ENCODE assay signal across 11 mouse cellular contexts in the genomic region with DNA sequence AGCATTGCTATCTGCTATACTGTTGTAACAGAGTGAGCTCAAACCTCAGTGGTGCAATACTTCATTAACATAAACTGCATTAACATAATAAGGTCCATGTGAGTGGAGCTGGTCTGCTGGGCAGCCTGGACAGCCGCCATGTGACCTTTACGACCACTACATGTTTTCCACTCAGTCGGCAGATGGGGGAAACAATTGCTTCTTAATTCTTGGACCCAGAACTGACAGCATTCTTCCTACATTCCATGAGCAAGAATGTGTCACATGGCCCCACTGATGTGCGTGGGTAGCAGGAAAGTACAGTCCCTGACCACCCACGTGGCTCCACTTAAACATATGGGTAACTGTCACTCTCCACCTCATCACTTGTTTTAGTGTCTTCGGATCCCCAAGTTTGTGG.
DNase-seq lines count a peak whose midpoint lies in the region.
"Had no signal": no experiment of that assay in that cellular context is flagged by ENCODE, and none has a peak within 500 bp of the region (broad histone marks: within the 10 kb centered on the region; RNA-seq: fewer than 3 reads in every experiment).

No protein-coding gene starts in this region.

- DNase-seq in kidney, adult 11 months = peak; percentile 17
- no peak for DNase-seq in kidney, adult 9 months
- DNase-seq in right cerebral cortex, adult 2 months (ENCODE audit: low spot score in 2 of 2) = peak; percentile 82 to 87
- DNase-seq in right cerebral cortex, postnatal 4 days = no peak
- DNase-seq in kidney, postnatal 4 days = peak; percentile 64 to 75
- DNase-seq in mesoderm, embryonic 11.5 days (ENCODE audit: low read depth, low spot score) = peak; percentile 22
- DNase-seq in B cell, adult 2 months = no peak
- DNase-seq in cerebellum, postnatal 36 days = no peak
- DNase-seq: cerebellum, adult 11 months; gastrocnemius, postnatal 14 days; heart, postnatal 10 days had no signal

Comparison
In these comparisons a context has a peak if more than half of its experiments do, and no peak if none do; other contexts are left out.
1. DNase-seq: peak in kidney, adult 11 months (single experiment), right cerebral cortex, adult 2 months (2 of 2), kidney, postnatal 4 days (2 of 2) and mesoderm, embryonic 11.5 days (single experiment); none in kidney, adult 9 months (single experiment), right cerebral cortex, postnatal 4 days (single experiment), B cell, adult 2 months (0 of 2) and cerebellum, postnatal 36 days (0 of 2).